Mouse (Mus musculus) cerebellum, adult 9-11 months (tissue): ENCODE measurements around the gene Cend1.

Source experiments
- DNase-seq: peaks from one replicate; pipeline ENCODE4 v3.0.0; 2022

The Cend1 gene

DNA sequence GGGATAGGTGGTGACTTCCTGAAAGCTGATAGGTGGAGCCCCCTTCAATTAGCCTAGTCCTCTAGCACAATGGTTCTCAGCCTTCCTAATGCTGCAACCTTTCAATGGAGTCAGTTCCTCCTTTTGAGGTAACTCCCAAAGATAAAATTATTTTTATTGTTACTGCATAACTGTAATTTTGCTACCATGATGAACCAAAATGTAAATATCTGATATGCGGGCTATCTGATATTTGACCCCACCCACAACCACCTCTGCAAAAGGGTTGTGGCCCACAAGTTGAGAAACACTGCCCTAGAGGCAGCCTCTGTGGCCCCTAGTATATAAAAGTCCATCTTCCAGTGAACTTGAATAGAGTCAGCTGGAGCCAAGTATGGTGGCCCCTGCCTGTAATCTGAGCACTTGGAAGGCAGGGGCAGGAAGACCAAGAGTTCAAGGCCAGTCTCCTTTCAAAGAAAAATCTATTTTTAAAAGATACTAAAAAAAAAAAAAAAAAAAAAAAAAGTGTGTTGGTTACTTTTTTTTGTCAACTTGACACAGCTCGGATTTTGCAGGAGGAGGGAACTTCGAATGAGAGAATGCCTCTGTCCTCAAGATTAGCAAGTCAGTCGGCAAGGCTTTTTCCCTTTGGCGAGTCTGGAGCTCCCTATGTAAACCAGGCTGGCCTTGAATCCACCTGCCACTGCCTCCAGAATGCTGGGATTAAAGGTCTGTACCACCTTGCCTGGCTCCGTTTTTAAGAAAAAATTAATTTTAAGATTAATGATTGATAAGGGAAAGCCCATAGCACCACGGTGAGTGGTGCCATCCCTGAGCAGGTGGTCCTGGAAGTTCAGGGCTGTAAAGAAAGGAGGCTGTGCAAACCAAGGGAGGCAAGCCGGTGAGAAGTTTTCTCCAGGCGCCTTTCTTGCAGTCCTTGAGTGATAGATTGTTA is 38.7 kb downstream of the Cend1 start:
- no peak for DNase-seq

DNA sequence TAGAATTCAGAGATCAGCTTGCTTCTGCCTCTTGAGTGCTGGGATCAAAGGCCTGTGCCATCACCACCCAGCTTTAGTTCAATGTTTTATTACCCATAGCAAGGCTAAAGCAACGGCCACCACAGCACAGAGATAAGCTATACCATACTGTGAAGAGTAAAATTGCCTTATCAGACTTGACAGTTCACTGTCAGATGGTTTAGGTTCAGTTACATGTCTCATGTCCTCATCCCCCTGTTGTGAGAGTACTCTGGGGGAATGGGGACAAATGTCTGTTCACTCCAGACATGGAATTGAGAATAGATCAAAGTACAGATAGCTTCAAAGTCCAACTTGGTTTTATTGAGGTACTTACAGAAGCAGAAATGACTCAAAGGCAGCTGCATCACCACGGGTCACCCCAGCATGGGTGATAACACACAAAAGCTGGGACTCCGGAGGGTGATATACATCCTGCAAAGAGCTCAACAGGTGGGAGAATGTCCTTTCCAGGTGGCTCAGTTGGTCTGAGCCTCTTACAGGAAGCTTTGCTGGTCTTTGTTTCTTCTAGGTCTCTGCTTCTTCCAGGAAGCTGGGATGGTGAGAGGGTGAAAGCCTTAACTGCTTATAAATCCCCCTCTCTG is 40.7 kb downstream of the Cend1 start:
- no peak for DNase-seq

DNA sequence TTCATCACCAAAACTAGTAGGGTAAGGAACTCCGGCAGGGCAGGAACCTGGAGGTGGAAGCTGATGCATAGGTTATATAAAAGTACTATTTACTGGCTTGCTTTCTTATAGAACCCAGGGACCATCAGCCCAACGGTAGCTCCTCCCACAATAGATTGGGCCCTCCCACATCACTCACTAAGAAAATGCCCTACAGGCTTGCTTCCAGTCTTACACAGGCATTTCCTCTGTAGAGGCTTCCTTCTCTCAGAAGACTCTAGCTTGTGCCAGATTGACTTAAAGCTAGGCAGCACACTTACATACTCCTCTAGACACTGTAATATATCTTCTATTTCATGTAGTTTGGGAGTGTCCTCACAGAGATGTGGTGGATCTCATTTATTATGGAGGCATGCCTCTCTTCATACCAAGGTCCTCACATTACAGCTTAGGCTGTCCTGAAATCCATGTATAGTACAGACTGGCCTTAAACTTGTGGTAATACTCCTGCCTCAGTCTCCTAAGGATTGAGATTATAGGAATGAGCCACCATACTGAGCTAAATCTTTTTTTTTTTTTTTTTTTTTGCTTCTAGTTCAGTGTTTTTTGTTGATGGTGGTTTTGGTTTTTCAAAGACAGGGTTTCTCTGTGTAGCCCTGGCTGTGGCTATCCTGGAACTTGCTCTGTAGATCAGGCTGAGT is 41.3 kb downstream of the Cend1 start:
- DNase-seq, result no peak

DNA sequence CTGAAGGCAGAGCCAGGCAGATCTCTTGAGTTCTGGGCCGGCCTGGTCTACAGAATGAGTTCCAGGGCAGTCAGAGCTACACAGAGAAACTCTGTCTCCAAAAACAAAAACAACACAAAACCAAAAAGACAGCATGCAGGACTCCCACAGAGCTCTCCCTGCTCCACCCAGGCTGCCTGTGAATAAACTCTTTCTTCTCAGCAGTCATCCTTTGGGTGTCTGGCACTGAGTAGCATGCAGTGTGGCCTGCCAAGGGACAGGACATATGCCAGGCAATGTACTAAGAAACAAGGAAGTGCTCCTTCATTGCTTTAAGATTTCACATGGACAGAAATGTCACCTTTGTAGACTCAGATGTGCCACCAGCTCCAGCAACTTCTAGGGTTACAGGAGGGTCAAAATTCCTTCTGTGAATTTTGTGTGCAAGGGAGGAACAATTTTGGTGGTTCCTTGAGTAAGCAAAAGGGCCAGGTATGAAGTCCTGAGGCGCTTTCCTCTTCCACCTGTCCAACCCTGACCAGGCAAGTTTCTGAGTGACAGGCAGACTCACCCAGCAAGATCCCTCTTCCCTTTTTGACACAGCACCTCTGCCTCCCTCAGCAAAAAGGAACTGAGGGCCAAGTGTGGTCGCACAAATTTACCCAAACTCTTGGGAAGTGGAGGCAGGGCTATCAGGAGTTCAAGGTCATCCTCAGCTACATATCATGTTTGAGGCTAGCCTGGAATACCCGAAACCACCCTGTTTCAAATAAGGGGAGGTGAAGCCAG is 48.0 kb downstream of the Cend1 start:
- DNase-seq, result no peak

DNA sequence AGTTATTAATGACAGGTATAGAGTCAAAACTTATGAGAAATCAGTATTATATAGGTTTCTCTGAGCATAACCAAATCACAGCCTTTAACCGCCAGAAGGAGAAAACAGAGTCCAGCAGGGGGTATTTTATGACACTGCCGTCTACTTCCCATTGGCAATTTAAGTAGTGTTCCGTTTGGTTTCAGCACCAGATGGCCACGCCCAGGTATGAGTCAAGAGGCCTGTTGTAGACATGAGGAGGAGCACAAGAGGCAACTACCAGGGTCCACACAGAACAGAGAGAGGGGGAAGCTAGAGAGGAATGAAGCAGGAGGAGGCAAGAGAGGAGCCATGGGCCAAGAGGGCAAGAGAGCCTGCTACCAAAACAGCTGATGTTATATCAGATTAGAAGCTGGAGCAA is 49.7 kb downstream of the Cend1 start:
- no peak for DNase-seq
